Mouse (Mus musculus) embryonic facial prominence, embryonic 13.5 days (tissue): ENCODE results near the gene Cbll1. TPM values are rescaled to one million over a fixed set of nuclear protein-coding genes. Genes with fewer than 3 reads are reported as not detected.
"Not testable (repeated sequence)": the region's sequence is repeated elsewhere in the genome, so short reads cannot be mapped to it uniquely, and the experiment has no call there.

Experiments used
- ATAC-seq: fragments of 200-750 bp; cut with Nextera tagmentation; 2 replicates; pipeline ENCODE4 v1.8.0; 2017; ENCODE audit warnings: low read depth; ENCODE audit not compliant: insufficient number of reproducible peaks, insufficient read depth, low FRiP score, low TSS enrichment
- H3K27ac ChIP-seq: fragments of 300-500 bp; sonication (generic); 2 replicates; pipeline ENCODE4 v1.5.1; 2015; ENCODE audit warnings: moderate library complexity, mild to moderate bottlenecking, inconsistent platforms
- H3K27me3 ChIP-seq: fragments of 300-500 bp; sonication (generic); 2 replicates; pipeline ENCODE4 v1.6.1; 2015; ENCODE audit warnings: mild to moderate bottlenecking, inconsistent platforms
- H3K36me3 ChIP-seq: fragments of 300-500 bp; sonication (generic); 2 replicates; pipeline ENCODE4 v1.6.1; 2015; ENCODE audit warnings: mild to moderate bottlenecking, inconsistent platforms
- H3K4me1 ChIP-seq: fragments of 300-500 bp; sonication (generic); 2 replicates; pipeline ENCODE4 v1.6.1; 2015; ENCODE audit warnings: inconsistent platforms
- H3K4me2 ChIP-seq: fragments of 300-500 bp; sonication (generic); 2 replicates; pipeline ENCODE4 v1.6.1; 2015; ENCODE audit warnings: moderate library complexity, mild to moderate bottlenecking, inconsistent platforms
- H3K4me3 ChIP-seq: fragments of 300-500 bp; sonication (generic); 2 replicates; pipeline ENCODE4 v1.5.1; 2015; ENCODE audit warnings: mild to moderate bottlenecking, inconsistent platforms
- H3K9ac ChIP-seq: fragments of 300-500 bp; sonication (generic); 2 replicates; pipeline ENCODE4 v1.6.1; 2015; ENCODE audit warnings: mild to moderate bottlenecking, inconsistent platforms
- H3K9me3 ChIP-seq: fragments of 300-500 bp; sonication (generic); 2 replicates; pipeline ENCODE4 v1.6.1; 2016; ENCODE audit warnings: inconsistent platforms
- WGBS: fragments of 180-500 bp; shearing (Covaris S2); methylation state at CpG from one replicate; pipeline ENCODE4 v1.1.7; 2015; ENCODE audit warnings: mixed read lengths; 5-methylcytosine and 5-hydroxymethylcytosine counted together
- polyA plus RNA-seq: library from polyadenylated mRNA; unstranded; fragments of >200 nt; fragmentation: Nextera tagmentation; extraction: Ambion mirVana; gene quantifications from 2 replicates; pipeline ENCODE4 v1.2.1, GENCODE M21; 2015

Gene Cbll1
- polyA plus RNA-seq, 1 experiment from 2014 or later = 15.1 TPM

DNA sequence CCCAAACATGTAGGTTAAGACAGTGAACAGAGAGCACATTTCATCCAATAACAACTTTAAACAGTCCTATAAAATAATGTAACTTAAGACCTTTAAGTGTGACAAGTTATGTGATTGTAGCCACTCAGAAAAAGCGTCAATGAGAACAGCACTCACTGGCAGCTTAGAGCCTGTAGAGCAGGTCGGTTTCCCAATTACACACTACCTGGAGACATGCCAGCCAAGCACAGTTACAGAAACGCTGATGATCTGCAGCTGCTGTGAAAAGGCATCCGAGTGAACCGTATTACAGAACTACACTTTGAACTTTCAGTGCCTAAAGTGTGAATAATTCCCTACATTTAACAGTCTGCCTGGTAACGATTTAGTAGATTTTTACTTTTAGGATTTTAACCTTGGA, 13.0 kb downstream of the Cbll1 start:
- Histone ChIP-seq H3K27me3 (no peaks in the 10 kb centered on the region), H3K9me3 (no peaks in the 10 kb centered on the region), H3K4me1 (no peaks in the 10 kb centered on the region), H3K4me3 (no peak overlapping the region), H3K36me3 (peaks cover 40% of the 10 kb centered on the region), H3K4me2 (no peak overlapping the region), H3K27ac (no peak overlapping the region), H3K9ac (no peak overlapping the region)
- ATAC-seq = no peak
- WGBS = 71% methylated on average over 6 of the region's 6 CpGs

DNA sequence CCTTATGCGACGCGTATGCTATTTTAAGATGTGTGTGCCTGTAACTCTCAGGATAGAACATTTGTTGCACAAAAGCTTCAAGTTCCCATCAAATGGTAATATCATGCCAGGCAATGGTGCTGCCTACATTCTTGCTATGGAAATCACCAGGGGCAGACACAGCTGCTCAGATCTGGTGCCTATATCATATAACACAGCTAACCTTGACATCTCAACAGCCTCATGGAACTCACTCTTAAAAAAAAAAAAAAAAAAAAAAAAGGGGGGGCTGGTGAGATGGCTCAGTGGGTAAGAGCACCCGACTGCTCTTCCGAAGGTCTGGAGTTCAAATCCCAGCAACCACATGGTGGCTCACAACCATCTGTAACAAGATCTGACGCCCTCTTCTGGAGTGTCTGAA, 21.2 kb downstream of the Cbll1 start:
- H3K9ac ChIP-seq, H3K27me3 ChIP-seq, H3K4me3 ChIP-seq, H3K4me1 ChIP-seq, ATAC-seq, H3K4me2 ChIP-seq, H3K27ac ChIP-seq, H3K9me3 ChIP-seq, H3K36me3 ChIP-seq: not testable (repeated sequence)
- 85% methylated on average over 6 of the region's 6 CpGs for WGBS

DNA sequence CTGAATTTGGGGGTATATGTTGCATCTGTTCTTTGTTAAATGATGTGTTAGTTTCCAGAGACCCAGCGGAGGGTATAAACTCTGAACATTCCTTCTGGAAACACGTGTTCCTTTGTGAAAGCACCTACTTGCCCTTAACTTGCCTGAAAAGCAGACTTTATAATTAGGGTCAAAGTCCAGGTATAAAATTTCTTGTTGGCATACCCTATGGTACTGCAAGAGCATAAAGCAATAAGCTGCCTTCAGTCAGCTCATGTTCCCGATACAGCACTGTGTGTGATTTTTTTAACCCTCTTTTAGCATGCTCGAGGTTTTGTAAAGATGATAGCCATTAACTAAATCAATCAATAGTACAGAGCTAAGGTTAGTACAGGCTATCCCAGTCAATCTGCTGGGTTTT, 36.8 kb downstream of the Cbll1 start:
- Histone ChIP-seq H3K4me3 (no peak overlapping the region), H3K27me3 (no peaks in the 10 kb centered on the region), H3K27ac (no peak overlapping the region), H3K36me3 (no peaks in the 10 kb centered on the region), H3K4me2 (no peak overlapping the region), H3K9me3 (no peaks in the 10 kb centered on the region), H3K4me1 (no peaks in the 10 kb centered on the region), H3K9ac (no peak overlapping the region)
- ATAC-seq = no peak
- WGBS = 45% methylated on average over 4 of the region's 4 CpGs

DNA sequence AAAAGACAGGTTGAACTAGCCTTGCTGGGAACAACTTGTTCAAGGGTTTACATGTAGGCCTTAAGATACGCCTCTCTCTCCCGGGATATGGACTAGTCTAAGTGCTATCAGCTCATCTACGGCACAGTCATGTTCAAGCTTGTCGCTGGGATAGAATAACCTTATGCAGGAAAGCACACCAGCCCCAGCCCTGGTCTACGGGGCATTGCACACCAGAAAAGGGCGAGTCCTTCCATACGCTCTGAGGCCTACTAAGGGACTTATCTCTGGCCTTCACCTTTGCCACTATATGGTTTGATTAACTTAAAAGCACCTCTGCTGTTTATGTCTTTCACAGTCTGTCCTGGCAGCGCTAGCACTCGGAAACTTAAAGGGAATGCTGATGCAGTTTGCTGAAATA, 38.0 kb downstream of the Cbll1 start:
- Histone ChIP-seq H3K9me3 (no peaks in the 10 kb centered on the region), H3K4me2 (no peak overlapping the region), H3K36me3 (no peaks in the 10 kb centered on the region), H3K27ac (no peak overlapping the region), H3K27me3 (no peaks in the 10 kb centered on the region), H3K9ac (no peak overlapping the region), H3K4me3 (no peak overlapping the region), H3K4me1 (no peaks in the 10 kb centered on the region)
- WGBS = 91% methylated on average over 9 of the region's 9 CpGs
- no peak for ATAC-seq

DNA sequence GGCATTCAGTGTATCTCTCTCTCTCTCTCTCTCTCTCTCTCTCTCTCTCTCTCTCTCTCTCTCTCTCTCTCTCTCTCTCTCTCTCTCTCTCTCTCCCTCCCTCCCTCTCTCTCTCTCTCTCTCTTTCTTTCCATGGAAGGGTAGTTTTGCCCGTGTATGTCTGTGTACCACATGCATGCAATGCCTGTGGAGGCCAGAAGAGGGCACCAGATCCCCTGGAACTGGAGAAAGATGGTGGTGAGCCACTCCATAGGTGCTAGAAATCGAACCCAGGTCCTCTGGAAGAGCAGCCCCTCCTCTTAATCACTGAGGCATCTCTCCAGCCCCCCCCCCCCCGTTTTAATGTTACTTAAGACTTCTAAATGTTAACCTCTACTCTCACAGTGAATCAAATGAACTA, 39.1 kb downstream of the Cbll1 start:
- not testable (repeated sequence) for ATAC-seq, H3K27me3 ChIP-seq, H3K9me3 ChIP-seq, H3K27ac ChIP-seq, H3K36me3 ChIP-seq, H3K4me3 ChIP-seq, H3K9ac ChIP-seq, H3K4me2 ChIP-seq, H3K4me1 ChIP-seq
- 52% methylated on average over 3 of the region's 3 CpGs for WGBS

DNA sequence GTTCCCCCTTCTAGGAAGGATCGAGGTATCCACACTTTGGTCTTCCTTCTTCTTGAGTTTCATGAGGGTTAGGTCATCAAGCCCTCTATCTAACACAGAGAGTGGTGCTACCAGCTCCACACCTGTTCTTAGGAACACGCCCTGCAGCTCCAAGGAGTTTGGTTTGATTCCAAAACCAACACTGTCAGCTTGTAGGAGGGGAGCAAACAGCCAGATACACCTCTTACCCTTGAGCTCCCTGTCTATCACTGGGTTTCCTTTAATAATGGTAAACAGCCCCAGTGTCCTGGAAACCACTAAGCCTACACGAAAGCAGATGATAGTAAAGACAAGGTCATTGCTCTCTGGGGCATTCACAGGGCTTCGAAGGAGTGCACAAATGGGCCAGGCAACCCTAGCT, 40.9 kb downstream of the Cbll1 start:
- Histone ChIP-seq H3K4me2 (no peak overlapping the region), H3K4me1 (no peaks in the 10 kb centered on the region), H3K27ac (no peak overlapping the region), H3K4me3 (no peak overlapping the region), H3K9ac (no peak overlapping the region), H3K9me3 (no peaks in the 10 kb centered on the region), H3K36me3 (no peaks in the 10 kb centered on the region), H3K27me3 (no peaks in the 10 kb centered on the region)
- WGBS = 70% methylated on average over 4 of the region's 4 CpGs
- no peak for ATAC-seq

DNA sequence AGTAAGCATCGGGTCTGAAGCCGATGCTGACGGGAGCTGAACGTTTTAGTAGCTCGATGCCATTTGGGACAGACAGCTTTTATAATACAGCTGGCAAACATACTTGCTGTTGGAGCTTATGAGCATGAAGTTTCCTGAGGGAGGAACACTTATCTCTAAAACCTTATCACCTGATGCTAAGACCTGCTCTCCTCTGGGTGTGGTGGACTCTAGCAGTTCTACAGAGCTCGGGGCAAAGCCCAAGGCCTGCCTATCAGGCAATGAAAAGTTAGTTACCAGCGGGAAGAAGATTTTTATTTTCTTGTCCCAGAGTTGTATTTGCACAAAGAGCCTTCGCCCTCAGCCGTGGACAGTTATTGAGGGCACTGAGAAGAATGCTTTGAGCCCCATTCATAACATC, 43.1 kb downstream of the Cbll1 start:
- Histone ChIP-seq H3K36me3 (no peaks in the 10 kb centered on the region), H3K4me3 (no peak overlapping the region), H3K9ac (no peak overlapping the region), H3K27ac (no peak overlapping the region), H3K4me1 (no peaks in the 10 kb centered on the region), H3K4me2 (no peak overlapping the region), H3K27me3 (no peaks in the 10 kb centered on the region), H3K9me3 (no peaks in the 10 kb centered on the region)
- WGBS = 87% methylated on average over 9 of the region's 9 CpGs
- ATAC-seq = no peak

DNA sequence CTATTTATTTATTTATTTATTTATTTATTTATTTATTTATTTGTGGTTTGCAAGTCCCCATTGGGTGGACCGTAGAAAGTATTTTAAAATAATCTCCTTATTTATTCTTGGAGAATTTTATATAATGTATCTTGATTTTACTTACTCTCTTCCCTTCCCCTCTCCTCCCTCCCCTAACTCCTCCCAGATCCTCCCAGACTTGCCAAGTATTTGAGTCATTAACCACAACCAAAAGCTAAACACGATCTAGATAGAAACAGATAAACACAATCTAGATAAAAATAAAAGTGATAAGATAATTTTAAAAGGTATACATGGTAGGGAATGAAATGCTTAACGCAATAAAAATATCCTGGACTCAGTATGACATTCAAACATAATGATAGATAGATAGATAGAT, 50.1 kb downstream of the Cbll1 start:
- H3K9me3 ChIP-seq = no peaks in the 10 kb centered on the region
- H3K27ac ChIP-seq = no peak overlapping the region
- H3K4me1 ChIP-seq = peaks cover under 1% of the 10 kb centered on the region; the same call in 1 of the 2 replicates
- no peaks in the 10 kb centered on the region for H3K36me3 ChIP-seq
- ATAC-seq = no peak
- no peak overlapping the region for H3K4me3 ChIP-seq
- WGBS = 83% methylated on average over 3 of the region's 3 CpGs
- H3K9ac ChIP-seq = no peak overlapping the region
- H3K4me2 ChIP-seq = no peak overlapping the region
- no peaks in the 10 kb centered on the region for H3K27me3 ChIP-seq

DNA sequence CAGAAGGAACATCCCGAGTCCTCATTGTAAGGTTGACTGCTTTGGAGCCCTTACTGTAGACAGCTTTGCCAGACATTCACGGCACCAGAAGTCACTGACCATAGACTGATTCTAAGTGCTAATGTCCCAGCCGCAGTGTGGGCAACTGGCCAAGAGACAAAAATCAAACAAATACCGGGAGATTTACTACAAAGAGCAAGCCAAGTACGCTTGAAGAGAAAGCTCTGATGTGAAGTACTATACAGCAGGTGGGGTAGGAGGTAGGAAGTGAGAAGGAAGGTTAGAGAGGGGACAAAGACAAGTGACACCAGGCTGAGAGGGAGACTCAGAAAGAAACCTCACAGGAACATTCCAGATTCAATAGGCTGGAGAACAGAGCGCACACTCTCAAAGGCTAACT, 54.6 kb downstream of the Cbll1 start:
- Histone ChIP-seq H3K27me3 (peaks cover 8% of the 10 kb centered on the region; the same call in 1 of the 2 replicates), H3K4me2 (no peak overlapping the region), H3K9me3 (no peaks in the 10 kb centered on the region), H3K4me3 (no peak overlapping the region), H3K4me1 (peaks cover 4% of the 10 kb centered on the region; the same call in 1 of the 2 replicates), H3K36me3 (no peaks in the 10 kb centered on the region), H3K9ac (no peak overlapping the region), H3K27ac (no peak overlapping the region)
- 76% methylated on average over 6 of the region's 6 CpGs for WGBS
- ATAC-seq = no peak

DNA sequence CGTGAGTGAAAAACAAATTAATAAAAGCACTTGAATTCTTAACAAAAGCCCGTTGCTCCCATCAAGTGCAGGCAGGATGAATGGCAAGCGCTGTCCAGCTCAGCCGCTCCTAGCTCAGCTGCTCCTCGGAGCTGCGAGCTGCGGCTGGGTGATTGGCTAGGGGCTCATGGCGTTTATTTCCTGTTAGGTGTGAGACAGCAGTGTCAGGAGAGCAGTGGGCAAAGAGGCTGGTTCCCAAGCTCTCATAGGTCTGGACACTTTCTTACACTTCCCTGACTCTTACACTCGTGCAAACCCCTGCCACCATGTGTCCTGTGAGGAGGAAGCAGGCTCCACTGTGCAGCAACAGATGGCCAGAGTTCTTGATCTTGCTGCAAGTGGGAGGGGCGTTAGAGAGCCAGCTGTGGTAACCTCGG, 55.3 kb downstream of the Cbll1 start:
- H3K4me2 ChIP-seq = peak overlapping the region; percentile 49
- no peak overlapping the region for H3K27ac ChIP-seq
- H3K4me1 ChIP-seq = peaks cover 4% of the 10 kb centered on the region; the same call in 1 of the 2 replicates
- H3K27me3 ChIP-seq = peaks cover 8% of the 10 kb centered on the region; the same call in 1 of the 2 replicates
- H3K36me3 ChIP-seq = no peaks in the 10 kb centered on the region
- H3K4me3 ChIP-seq = peak overlapping the region; percentile 16; the same call in 1 of the 2 replicates
- H3K9me3 ChIP-seq = no peaks in the 10 kb centered on the region
- under 1% methylated on average over 11 of the region's 11 CpGs for WGBS
- no peak for ATAC-seq
- no peak overlapping the region for H3K9ac ChIP-seq

DNA sequence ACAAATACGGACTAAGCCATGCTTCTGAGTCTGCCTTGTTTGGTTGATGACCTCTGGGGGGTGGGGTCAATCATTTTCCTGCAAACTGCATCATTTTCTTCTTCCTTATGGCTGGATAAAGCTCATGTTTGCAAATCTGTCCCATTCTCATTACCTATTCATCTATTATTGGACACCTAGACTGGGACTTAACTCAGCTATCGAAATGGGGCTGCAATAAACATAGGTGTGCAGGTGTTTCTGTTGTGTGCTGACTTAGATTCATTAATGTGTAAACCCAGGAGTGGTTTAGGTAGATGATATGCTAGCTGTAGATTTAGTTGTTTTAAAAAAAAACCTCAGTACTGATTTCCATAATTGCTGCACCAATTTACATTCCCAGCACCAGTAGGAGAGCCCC, 59.8 kb downstream of the Cbll1 start:
- Histone ChIP-seq H3K4me3 (no peak overlapping the region), H3K27me3 (peaks cover 8% of the 10 kb centered on the region; the same call in 1 of the 2 replicates), H3K9me3 (no peaks in the 10 kb centered on the region), H3K4me1 (peaks cover 4% of the 10 kb centered on the region; the same call in 1 of the 2 replicates), H3K36me3 (no peaks in the 10 kb centered on the region), H3K9ac (no peak overlapping the region), H3K4me2 (no peak overlapping the region), H3K27ac (no peak overlapping the region)
- WGBS = 57% methylated on average over 2 of the region's 2 CpGs
- no peak for ATAC-seq

DNA sequence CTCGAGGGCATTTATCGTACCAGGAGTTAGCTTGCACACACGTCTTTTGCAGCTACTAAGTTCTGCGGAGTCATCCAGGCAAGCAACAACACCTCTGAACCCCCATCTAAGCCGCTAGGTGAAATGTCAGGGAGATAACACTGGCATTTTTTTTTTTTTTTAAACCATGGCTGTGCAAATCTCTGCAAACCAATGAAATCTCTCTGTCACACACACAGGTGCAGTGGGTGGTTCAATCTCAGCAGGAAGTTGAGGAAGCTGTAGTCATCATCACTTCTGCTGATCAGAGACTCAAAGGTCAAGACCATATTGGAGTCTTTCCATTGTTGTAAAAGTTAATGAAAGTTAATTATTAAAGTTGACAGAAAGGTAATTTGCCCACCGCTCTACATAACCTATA, 61.6 kb downstream of the Cbll1 start:
- Histone ChIP-seq H3K9ac (no peak overlapping the region), H3K4me3 (no peak overlapping the region), H3K27me3 (0 out of 2 replicates have a peak, but pooled peaks cover 2% of the 10 kb centered on the region), H3K4me1 (no peaks in the 10 kb centered on the region), H3K27ac (no peak overlapping the region), H3K9me3 (no peaks in the 10 kb centered on the region), H3K36me3 (no peaks in the 10 kb centered on the region), H3K4me2 (no peak overlapping the region)
- 61% methylated on average over 6 of the region's 6 CpGs for WGBS
- no peak for ATAC-seq
